Mouse (Mus musculus): ENCODE results near the gene Usp5. TPM values are rescaled to one million over a fixed set of nuclear protein-coding genes. Genes with fewer than 3 reads are reported as not detected.

The Usp5 gene
- polyA plus RNA-seq, 1 experiment: 80.9 TPM

GRCm38 (mm10) chr6:124786756-124787420, 42.4 kb downstream of the Usp5 start:
- no peak overlapping the region for H3K9ac ChIP-seq (ENCODE audit: low read depth, poor library complexity, severe bottlenecking)
- H3K27me3 ChIP-seq (ENCODE audit: control insufficient read depth, insufficient read depth, low read length, poor library complexity, severe bottlenecking): no peaks in the 10 kb centered on the region
- H3K4me3 ChIP-seq (ENCODE audit: low read depth, low read length): no peak overlapping the region
- no peaks in the 10 kb centered on the region for H3K36me3 ChIP-seq (ENCODE audit: control insufficient read depth, insufficient read depth, low read length, poor library complexity, severe bottlenecking)
- no peaks in the 10 kb centered on the region for H3K9me3 ChIP-seq (replicated peaks; ENCODE audit: control insufficient read depth, insufficient read depth, low read length, poor library complexity, severe bottlenecking)
- H3K4me1 ChIP-seq (ENCODE audit: control insufficient read depth, insufficient read depth, low read length): no peaks in the 10 kb centered on the region
- TF ChIP-seq POLR2A (IDR thresholded peaks at IDR 0.05; ENCODE audit: insufficient read depth, low read length): no peak
- TF ChIP-seq EP300 (IDR thresholded peaks at IDR 0.05; ENCODE audit: insufficient read depth, low read depth, low read length): no peak
- no peak for TF ChIP-seq CTCF (IDR thresholded peaks at IDR 0.05; ENCODE audit: low read depth, low read length)
- H3K27ac ChIP-seq (ENCODE audit: insufficient read depth, low read length): no peak overlapping the region

DNA sequence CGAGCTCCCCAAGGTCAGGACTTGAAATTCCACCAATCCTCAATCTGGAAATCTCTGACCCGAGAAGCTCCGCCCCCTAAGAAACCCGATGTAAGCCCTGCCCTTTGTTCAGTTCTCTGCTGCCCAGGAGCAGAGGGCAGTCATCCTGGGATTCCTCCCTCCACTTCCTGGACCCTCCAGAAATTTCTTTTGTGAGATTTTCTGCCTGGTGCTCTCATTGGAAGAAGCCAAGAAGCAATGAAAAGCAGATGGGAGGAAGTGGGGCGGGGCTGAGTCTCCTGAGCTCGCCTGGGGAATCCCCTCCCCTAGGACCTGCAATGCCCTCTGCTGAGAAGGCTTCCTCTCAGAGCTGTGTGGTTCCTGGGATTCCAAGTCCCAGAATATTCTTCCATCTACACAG, 46.8 kb downstream of the Usp5 start:
- peak overlapping the region; percentile 62 for H3K9ac ChIP-seq (ENCODE audit: low read depth, poor library complexity, severe bottlenecking)
- no peaks in the 10 kb centered on the region for H3K27me3 ChIP-seq (ENCODE audit: control insufficient read depth, insufficient read depth, low read length, poor library complexity, severe bottlenecking)
- no peaks in the 10 kb centered on the region for H3K36me3 ChIP-seq (ENCODE audit: control insufficient read depth, insufficient read depth, low read length, poor library complexity, severe bottlenecking)
- no peak for TF ChIP-seq CTCF (IDR thresholded peaks at IDR 0.05; ENCODE audit: low read depth, low read length)
- peak; percentile 23 for TF ChIP-seq POLR2A (IDR thresholded peaks at IDR 0.05; ENCODE audit: insufficient read depth, low read length)
- TF ChIP-seq EP300 (IDR thresholded peaks at IDR 0.05; ENCODE audit: insufficient read depth, low read depth, low read length): no peak
- H3K9me3 ChIP-seq (replicated peaks; ENCODE audit: control insufficient read depth, insufficient read depth, low read length, poor library complexity, severe bottlenecking): no peaks in the 10 kb centered on the region
- H3K4me1 ChIP-seq (ENCODE audit: control insufficient read depth, insufficient read depth, low read length): no peaks in the 10 kb centered on the region
- H3K4me3 ChIP-seq (ENCODE audit: low read depth, low read length): peak overlapping the region; percentile 55; the same call in 1 of the 2 replicates
- H3K27ac ChIP-seq (ENCODE audit: insufficient read depth, low read length): peak overlapping the region; percentile 85

DNA sequence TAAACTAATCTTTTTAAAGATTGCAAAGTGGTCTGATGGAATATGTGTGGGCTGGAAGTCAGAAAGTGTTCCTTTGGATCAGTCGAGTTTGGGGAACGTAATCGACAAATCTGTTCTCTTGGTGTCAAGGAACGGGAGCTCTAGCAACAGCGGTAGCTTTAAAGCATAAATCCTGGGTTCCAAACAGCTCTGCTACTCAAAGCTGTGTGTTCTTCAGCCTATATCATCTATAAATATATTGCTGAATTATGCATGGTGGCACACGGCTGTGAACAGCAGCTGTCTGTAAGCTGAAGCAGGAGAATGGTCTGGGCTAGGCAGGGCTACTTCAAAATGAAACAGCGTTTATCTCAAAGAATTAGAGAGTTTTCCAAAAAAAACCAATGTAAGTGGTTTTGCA, 48.4 kb downstream of the Usp5 start:
- no peak for TF ChIP-seq EP300 (IDR thresholded peaks at IDR 0.05; ENCODE audit: insufficient read depth, low read depth, low read length)
- no peak for TF ChIP-seq CTCF (IDR thresholded peaks at IDR 0.05; ENCODE audit: low read depth, low read length)
- TF ChIP-seq POLR2A (IDR thresholded peaks at IDR 0.05; ENCODE audit: insufficient read depth, low read length): no peak
- H3K27me3 ChIP-seq (ENCODE audit: control insufficient read depth, insufficient read depth, low read length, poor library complexity, severe bottlenecking): no peaks in the 10 kb centered on the region
- H3K36me3 ChIP-seq (ENCODE audit: control insufficient read depth, insufficient read depth, low read length, poor library complexity, severe bottlenecking): no peaks in the 10 kb centered on the region
- no peak overlapping the region for H3K9ac ChIP-seq (ENCODE audit: low read depth, poor library complexity, severe bottlenecking)
- H3K4me3 ChIP-seq (ENCODE audit: low read depth, low read length): no peak overlapping the region
- no peak overlapping the region for H3K27ac ChIP-seq (ENCODE audit: insufficient read depth, low read length)
- no peaks in the 10 kb centered on the region for H3K9me3 ChIP-seq (replicated peaks; ENCODE audit: control insufficient read depth, insufficient read depth, low read length, poor library complexity, severe bottlenecking)
- no peaks in the 10 kb centered on the region for H3K4me1 ChIP-seq (ENCODE audit: control insufficient read depth, insufficient read depth, low read length)

DNA sequence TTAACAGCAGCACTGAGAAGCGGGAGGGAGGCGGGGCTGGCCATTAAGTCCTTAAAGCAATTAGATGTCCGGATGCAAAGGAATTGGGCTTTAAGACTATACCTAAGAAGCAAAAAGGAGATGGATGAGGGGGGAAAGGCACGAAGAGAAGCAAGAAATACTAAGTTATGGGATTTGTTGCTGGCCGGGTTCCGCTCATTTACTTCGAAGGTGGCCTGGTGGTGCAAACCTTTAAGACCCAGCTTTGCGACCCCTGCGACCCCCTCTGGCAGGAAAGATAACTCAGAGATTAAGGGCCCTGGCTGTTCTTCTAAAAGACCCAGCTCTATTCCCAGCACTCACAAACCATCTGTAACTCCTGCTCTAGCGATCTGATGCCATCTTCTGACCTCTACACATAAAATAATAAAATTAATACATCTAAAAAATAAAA, 49.3 kb downstream of the Usp5 start:
- H3K9ac ChIP-seq (ENCODE audit: low read depth, poor library complexity, severe bottlenecking): no peak overlapping the region
- H3K27ac ChIP-seq (ENCODE audit: insufficient read depth, low read length): no peak overlapping the region
- H3K9me3 ChIP-seq (replicated peaks; ENCODE audit: control insufficient read depth, insufficient read depth, low read length, poor library complexity, severe bottlenecking): no peaks in the 10 kb centered on the region
- H3K36me3 ChIP-seq (ENCODE audit: control insufficient read depth, insufficient read depth, low read length, poor library complexity, severe bottlenecking): no peaks in the 10 kb centered on the region
- TF ChIP-seq CTCF (IDR thresholded peaks at IDR 0.05; ENCODE audit: low read depth, low read length) (no peak), POLR2A (IDR thresholded peaks at IDR 0.05; ENCODE audit: insufficient read depth, low read length) (no peak), EP300 (IDR thresholded peaks at IDR 0.05; ENCODE audit: insufficient read depth, low read depth, low read length) (no peak)
- no peaks in the 10 kb centered on the region for H3K27me3 ChIP-seq (ENCODE audit: control insufficient read depth, insufficient read depth, low read length, poor library complexity, severe bottlenecking)
- H3K4me1 ChIP-seq (ENCODE audit: control insufficient read depth, insufficient read depth, low read length): no peaks in the 10 kb centered on the region
- peak overlapping the region; percentile 34; the same call in 1 of the 2 replicates for H3K4me3 ChIP-seq (ENCODE audit: low read depth, low read length)

DNA sequence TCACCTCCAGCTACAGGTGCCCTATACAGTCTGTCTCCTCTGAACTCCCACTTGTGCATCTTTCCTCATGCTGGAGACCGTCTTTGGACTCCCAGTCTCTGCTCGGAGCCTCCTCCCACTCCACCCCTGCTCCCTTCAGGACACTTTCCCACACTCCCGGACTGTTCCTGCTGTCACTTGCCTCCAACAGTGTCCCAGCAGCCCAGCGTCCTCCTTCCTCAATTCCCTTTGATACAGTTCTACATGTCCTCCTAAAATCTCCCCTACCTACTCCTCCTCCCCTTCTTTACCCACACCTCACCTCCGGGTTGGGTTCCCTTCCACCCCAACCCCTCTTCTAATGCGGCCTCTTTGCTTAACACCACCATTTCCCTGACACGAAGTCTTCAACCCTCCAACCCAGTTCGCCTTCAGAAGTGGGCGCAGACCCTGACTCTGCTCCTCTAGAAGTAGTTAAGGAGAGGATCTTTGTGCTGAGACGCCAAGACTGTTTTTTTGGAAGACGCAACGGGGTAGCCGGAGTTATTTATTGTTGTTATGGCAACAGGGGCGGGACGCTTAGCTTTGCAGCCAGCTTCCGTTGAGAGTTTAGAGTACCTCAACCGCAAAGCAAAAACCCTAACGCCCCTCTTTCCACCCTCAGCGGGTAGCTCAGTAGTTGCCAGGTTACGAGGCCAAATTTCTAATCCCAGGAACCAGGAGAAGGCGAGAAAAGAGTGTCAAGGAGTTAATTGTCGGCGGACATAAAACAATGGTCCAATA, 49.9 kb downstream of the Usp5 start, which contains the start of gene Lrrc23:
Gene Lrrc23, minus strand, starts transcription at position 506 of the 762 bp plus-strand sequence.
- H3K4me1 ChIP-seq (ENCODE audit: control insufficient read depth, insufficient read depth, low read length): no peaks in the 10 kb centered on the region
- H3K9me3 ChIP-seq (replicated peaks; ENCODE audit: control insufficient read depth, insufficient read depth, low read length, poor library complexity, severe bottlenecking): no peaks in the 10 kb centered on the region
- TF ChIP-seq POLR2A (IDR thresholded peaks at IDR 0.05; ENCODE audit: insufficient read depth, low read length): no peak
- no peak for TF ChIP-seq CTCF (IDR thresholded peaks at IDR 0.05; ENCODE audit: low read depth, low read length)
- TF ChIP-seq EP300 (IDR thresholded peaks at IDR 0.05; ENCODE audit: insufficient read depth, low read depth, low read length): no peak
- no peaks in the 10 kb centered on the region for H3K36me3 ChIP-seq (ENCODE audit: control insufficient read depth, insufficient read depth, low read length, poor library complexity, severe bottlenecking)
- H3K27ac ChIP-seq (ENCODE audit: insufficient read depth, low read length): no peak within 1 kb of the TSS
- H3K27me3 ChIP-seq (ENCODE audit: control insufficient read depth, insufficient read depth, low read length, poor library complexity, severe bottlenecking): no peaks in the 10 kb centered on the region
- peak within 1 kb of the TSS; percentile 34 for H3K4me3 ChIP-seq (ENCODE audit: low read depth, low read length)
- no peak within 1 kb of the TSS for H3K9ac ChIP-seq (ENCODE audit: low read depth, poor library complexity, severe bottlenecking)

DNA sequence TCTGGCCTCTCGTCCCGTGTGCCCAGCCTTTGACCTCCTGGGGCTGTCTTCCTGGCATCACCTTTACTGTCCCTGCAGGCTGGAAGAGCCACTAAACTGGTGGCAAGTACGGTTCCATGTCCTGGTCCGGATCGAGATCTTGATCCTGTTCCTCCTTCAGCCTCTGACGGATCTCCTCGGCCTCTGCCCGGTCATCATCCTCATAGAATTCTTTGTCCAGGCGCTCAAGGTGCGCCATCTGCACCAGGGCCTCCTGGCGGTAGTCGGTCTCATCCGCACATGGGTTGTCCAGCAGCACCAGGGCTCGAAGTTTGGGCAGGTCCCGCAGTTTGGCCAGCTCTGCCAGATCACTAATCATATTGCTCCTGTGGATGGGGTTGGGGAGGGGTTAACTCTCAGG, 58.8 kb downstream of the Usp5 start:
- no peak overlapping the region for H3K4me3 ChIP-seq (ENCODE audit: low read depth, low read length)
- no peak overlapping the region for H3K9ac ChIP-seq (ENCODE audit: low read depth, poor library complexity, severe bottlenecking)
- no peaks in the 10 kb centered on the region for H3K36me3 ChIP-seq (ENCODE audit: control insufficient read depth, insufficient read depth, low read length, poor library complexity, severe bottlenecking)
- TF ChIP-seq EP300 (IDR thresholded peaks at IDR 0.05; ENCODE audit: insufficient read depth, low read depth, low read length): no peak
- TF ChIP-seq POLR2A (IDR thresholded peaks at IDR 0.05; ENCODE audit: insufficient read depth, low read length): no peak
- no peak for TF ChIP-seq CTCF (IDR thresholded peaks at IDR 0.05; ENCODE audit: low read depth, low read length)
- no peaks in the 10 kb centered on the region for H3K9me3 ChIP-seq (replicated peaks; ENCODE audit: control insufficient read depth, insufficient read depth, low read length, poor library complexity, severe bottlenecking)
- peaks cover 2% of the 10 kb centered on the region for H3K4me1 ChIP-seq (ENCODE audit: control insufficient read depth, insufficient read depth, low read length)
- no peak overlapping the region for H3K27ac ChIP-seq (ENCODE audit: insufficient read depth, low read length)
- H3K27me3 ChIP-seq (ENCODE audit: control insufficient read depth, insufficient read depth, low read length, poor library complexity, severe bottlenecking): no peaks in the 10 kb centered on the region
